Mouse (Mus musculus) ES-E14 (cell line): ENCODE results near the gene Cdh13.

Experiments
- CHD2 ChIP-seq: IDR thresholded peaks from 2 replicates; pipeline ENCODE4 v1.6.1; 2014; ENCODE audit warnings: mild to moderate bottlenecking, low read depth, low read length, inconsistent platforms
- MAFK ChIP-seq: IDR thresholded peaks from 2 replicates; pipeline ENCODE4 v1.6.1; 2014; ENCODE audit warnings: mild to moderate bottlenecking, low read depth, low read length, inconsistent platforms; ENCODE audit not compliant: insufficient read depth
- ZNF384 ChIP-seq: IDR thresholded peaks from 2 replicates; pipeline ENCODE4 v1.6.1; 2012; ENCODE audit warnings: low read depth, low read length, inconsistent platforms

- no peak for TF ChIP-seq CHD2
- no peak for TF ChIP-seq MAFK
- no peak for TF ChIP-seq ZNF384
Measured at GRCm38 (mm10) chr8:118986796-118987195, 703.3 kb downstream of the Cdh13 start.
